Mouse (Mus musculus) heart, embryonic 14.5 days (tissue): ENCODE measurements at regions not wholly inside any gene's neighbourhood (a gene's known extent, or its start where the extent isn't known, plus 50 kb on each side); places are given as distances from the start of the nearest gene placed in this dataset.
A peak's percentile ranks its signal among the peaks of the same experiment; 100 is the strongest.
"Not testable (repeated sequence)": the region's sequence is repeated elsewhere in the genome, so short reads cannot be mapped to it uniquely, and the experiment has no call there.

Experiments used
- ATAC-seq: fragments of 200-750 bp; cut with Nextera tagmentation; 2 replicates; pipeline ENCODE4 v1.8.0; 2017; ENCODE audit warnings: low read depth, moderate TSS enrichment; ENCODE audit not compliant: insufficient number of reproducible peaks, insufficient read depth, low FRiP score
- H3K27ac ChIP-seq, 2 experiments: fragments of 200-500 bp in 1 of 2; fragments of 300-500 bp in 1 of 2; sonication (generic) in 1 of 2; replicated peaks in 1 of 2; 2 replicates each; pipeline ENCODE4 v1.5.1; 2012 to 2014; ENCODE audit warnings: low read depth in 2 of 2, low read length in 2 of 2, control low read depth in 1 of 2, mild to moderate bottlenecking in 1 of 2, mixed read lengths in 1 of 2; ENCODE audit not compliant: control insufficient read depth in 1 of 2, insufficient read depth in 1 of 2
- H3K27me3 ChIP-seq: fragments of 300-500 bp; sonication (generic); 2 replicates; pipeline ENCODE4 v1.6.1; 2014; ENCODE audit warnings: mild to moderate bottlenecking, low read length, control low read depth; ENCODE audit not compliant: control insufficient read depth, insufficient read depth
- H3K36me3 ChIP-seq: fragments of 300-500 bp; sonication (generic); 2 replicates; pipeline ENCODE4 v1.6.1; 2014; ENCODE audit warnings: mild to moderate bottlenecking, control low read depth, low read length, mixed read lengths; ENCODE audit not compliant: control insufficient read depth, insufficient read depth
- H3K4me1 ChIP-seq, 2 experiments: fragments of 200-500 bp in 1 of 2; fragments of 300-500 bp in 1 of 2; sonication (generic) in 1 of 2; 2 replicates each; pipeline ENCODE4 v1.6.1; 2012 to 2014; ENCODE audit warnings: low read length in 2 of 2, control low read depth in 1 of 2, mixed read lengths in 1 of 2; ENCODE audit not compliant: control insufficient read depth in 2 of 2, insufficient read depth in 2 of 2
- H3K4me2 ChIP-seq: fragments of 300-500 bp; sonication (generic); 2 replicates; pipeline ENCODE4 v1.6.1; 2014; ENCODE audit warnings: mild to moderate bottlenecking, low read length
- H3K4me3 ChIP-seq, 2 experiments: fragments of 200-500 bp in 1 of 2; fragments of 300-500 bp in 1 of 2; sonication (generic) in 1 of 2; 2 replicates each; pipeline ENCODE4 v1.5.1; 2012 to 2014; ENCODE audit warnings: low read length in 2 of 2, mild to moderate bottlenecking in 2 of 2, control low read depth in 1 of 2, low read depth in 1 of 2, moderate library complexity in 1 of 2; ENCODE audit not compliant: control insufficient read depth in 1 of 2, insufficient read depth in 1 of 2
- H3K9ac ChIP-seq: fragments of 300-500 bp; sonication (generic); 2 replicates; pipeline ENCODE4 v1.6.1; 2014; ENCODE audit warnings: mild to moderate bottlenecking, low read length
- H3K9me3 ChIP-seq: fragments of 300-500 bp; sonication (generic); 2 replicates; pipeline ENCODE4 v1.6.1; 2016; ENCODE audit warnings: low read length, control low read depth; ENCODE audit not compliant: control insufficient read depth
- WGBS: fragments of 180-500 bp; shearing (Covaris S2); extraction: QIAGEN DNeasy Blood & Tissue Kit; methylation state at CpG from one replicate; pipeline ENCODE4 v1.1.7; 2014; 5-methylcytosine and 5-hydroxymethylcytosine counted together

DNA sequence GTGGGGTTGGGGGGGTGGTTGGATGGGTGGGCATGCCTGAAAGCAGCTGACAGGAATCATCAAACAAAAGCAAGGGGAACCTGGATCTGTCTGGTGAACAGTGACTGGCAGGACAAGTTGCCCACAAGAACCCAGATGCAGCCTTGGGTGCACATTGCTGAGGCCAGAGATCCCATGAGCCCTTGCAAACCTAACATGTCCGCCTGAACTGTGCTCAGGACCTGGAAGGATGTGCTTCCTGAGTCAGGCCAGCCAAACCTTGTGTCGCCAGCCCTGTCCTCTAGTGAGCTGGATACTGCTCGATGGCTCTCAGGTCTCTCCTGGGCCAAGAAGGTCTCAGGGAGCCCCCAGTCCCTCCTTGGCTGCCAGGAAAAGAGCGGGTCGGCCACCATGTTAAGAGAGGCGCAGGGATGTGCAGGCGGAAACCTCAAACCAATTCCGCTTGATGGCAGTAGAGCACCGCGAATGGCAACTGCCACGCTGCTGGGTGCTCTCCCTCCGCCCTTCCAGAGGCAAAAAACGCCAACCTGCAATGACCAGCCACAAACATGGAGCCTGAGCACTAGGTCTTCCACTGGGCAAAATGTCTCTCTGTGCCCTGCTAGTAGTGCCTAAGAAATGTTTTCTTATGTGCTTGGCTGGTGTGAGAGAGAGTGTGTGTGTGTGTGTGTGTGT, 140.2 kb downstream of the Pls3 start:
- 71% methylated on average over 10 of the region's 13 CpGs for WGBS
- H3K4me3 ChIP-seq, ATAC-seq: not testable (repeated sequence)

DNA sequence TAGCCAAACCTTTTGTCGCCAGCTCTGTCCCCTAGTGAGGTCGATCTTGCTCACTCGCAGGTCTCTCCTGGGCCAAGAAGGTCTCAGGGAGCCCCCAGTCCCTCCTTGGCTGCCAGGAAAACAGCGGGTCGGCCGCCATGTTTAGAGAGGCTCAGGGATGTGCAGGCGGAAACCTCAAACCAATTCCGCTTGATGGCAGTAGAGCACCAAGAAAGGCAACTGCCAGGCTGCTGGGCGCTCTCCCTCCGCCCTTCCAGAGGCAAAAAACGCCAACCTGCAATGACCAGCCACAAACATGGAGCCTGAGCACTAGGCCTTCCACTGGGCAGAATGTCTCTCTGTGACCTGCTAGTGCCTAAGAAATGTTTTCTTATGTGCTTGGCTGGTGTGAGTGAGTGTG, 141.3 kb downstream of the Pls3 start:
- H3K9me3 ChIP-seq, H3K4me2 ChIP-seq, ATAC-seq, H3K27me3 ChIP-seq, H3K36me3 ChIP-seq, H3K9ac ChIP-seq, H3K27ac ChIP-seq, H3K4me3 ChIP-seq, H3K4me1 ChIP-seq: not testable (repeated sequence)
- WGBS, result 58% methylated on average over 11 of the region's 11 CpGs

More for the DNA sequence above, 140.2 kb downstream of the Pls3 start:
- not testable (repeated sequence) for H3K4me1 ChIP-seq, H3K27me3 ChIP-seq, H3K36me3 ChIP-seq, H3K27ac ChIP-seq, H3K9me3 ChIP-seq, H3K4me2 ChIP-seq, H3K9ac ChIP-seq

DNA sequence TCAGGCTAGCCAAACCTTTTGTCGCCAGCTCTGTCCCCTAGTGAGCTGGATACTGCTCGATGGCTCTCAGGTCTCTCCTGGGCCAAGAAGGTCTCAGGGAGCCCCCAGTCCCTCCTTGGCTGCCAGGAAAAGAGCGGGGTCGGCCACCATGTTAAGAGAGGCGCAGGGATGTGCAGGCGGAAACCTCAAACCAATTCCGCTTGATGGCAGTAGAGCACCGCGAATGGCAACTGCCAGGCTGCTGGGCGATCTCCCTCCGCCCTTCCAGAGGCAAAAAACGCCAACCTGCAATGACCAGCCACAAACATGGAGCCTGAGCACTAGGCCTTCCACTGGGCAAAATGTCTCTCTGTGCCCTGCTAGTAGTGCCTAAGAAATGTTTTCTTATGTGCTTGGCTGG, 145.2 kb downstream of the Pls3 start:
- ATAC-seq, H3K27me3 ChIP-seq: not testable (repeated sequence)
- 38% methylated on average over 7 of the region's 12 CpGs for whole genome bisulfite sequencing

DNA sequence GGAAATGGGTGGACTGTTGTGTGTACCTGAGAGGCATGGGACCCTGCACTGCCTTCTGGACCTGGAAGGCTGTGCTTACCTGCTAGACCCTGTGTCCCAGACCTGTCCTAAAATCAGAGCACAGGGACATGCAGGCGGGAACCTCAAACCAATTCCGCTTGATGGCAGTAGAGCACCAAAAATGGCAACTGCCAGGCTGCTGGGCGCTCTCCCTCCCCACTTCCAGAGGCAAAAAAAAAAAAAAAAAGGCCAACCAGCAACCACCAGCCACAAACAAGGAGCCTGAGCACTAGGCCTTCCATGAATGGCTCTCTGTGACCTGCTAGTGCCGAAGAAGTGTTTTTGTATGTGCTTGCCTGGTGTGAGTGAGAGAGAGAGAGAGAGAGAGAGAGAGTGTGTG, 146.5 kb downstream of the Pls3 start:
- no peaks in the 10 kb centered on the region for H3K27me3 ChIP-seq
- ATAC-seq, result no peak
- WGBS, result 69% methylated on average over 4 of the region's 4 CpGs

More for the DNA sequence above, 145.2 kb downstream of the Pls3 start:
- not testable (repeated sequence) for H3K27ac ChIP-seq, H3K36me3 ChIP-seq, H3K9me3 ChIP-seq, H3K9ac ChIP-seq, H3K4me3 ChIP-seq, H3K4me2 ChIP-seq, H3K4me1 ChIP-seq

DNA sequence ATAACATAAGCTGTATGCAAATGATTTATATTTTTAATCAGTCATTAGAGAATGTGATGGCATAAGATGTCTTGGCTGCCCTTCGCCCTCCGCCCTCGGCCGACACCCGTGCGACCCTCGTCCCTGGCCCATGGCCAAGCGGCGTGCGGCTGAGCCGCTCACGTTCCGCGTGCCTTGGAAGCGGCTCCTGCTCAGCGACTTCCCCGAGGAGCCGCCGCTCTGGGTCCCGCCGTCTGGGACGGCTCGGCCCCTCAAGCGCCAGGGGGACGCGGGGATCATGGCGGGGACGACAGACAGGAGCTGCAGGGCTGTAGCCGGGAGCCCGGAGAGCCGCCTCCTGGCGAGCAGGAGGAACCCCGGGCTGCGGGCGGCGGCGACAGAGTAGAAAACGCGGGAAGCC, 145.5 kb upstream of the Rab39b start:
- H3K9ac ChIP-seq, ATAC-seq, H3K9me3 ChIP-seq, H3K36me3 ChIP-seq, H3K4me1 ChIP-seq, H3K4me2 ChIP-seq, H3K27ac ChIP-seq, H3K27me3 ChIP-seq, H3K4me3 ChIP-seq: not testable (repeated sequence)
- WGBS, result 56% methylated on average over 31 of the region's 39 CpGs

More for the DNA sequence above, 146.5 kb downstream of the Pls3 start:
- H3K9ac ChIP-seq, result no peak overlapping the region
- no peaks in the 10 kb centered on the region for H3K9me3 ChIP-seq
- H3K4me1 ChIP-seq, result no peaks in the 10 kb centered on the region
- H3K27ac ChIP-seq, result no peak overlapping the region
- H3K4me3 ChIP-seq, result no peak overlapping the region
- no peak overlapping the region for H3K4me2 ChIP-seq
- peaks cover 5% of the 10 kb centered on the region for H3K36me3 ChIP-seq

DNA sequence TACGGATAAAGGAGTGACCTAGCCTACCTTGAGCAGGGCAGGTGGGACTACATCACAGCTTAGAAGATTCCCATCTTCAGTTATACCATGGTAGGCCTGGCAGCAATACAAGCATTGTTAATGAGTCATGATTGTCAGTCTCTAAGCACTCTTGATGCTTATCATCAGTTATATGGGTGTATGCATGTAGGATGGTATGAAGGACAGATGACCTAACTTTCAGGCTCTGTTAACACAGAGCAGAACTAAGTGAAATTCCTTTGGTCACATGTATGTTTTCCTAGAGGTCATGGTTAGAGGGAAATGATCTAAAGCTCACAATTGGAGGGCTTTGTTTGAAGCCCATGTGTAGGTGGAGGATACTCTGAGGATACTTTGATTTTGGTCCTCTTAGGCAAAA, 121.9 kb upstream of the Rab39b start:
- ATAC-seq, result 0 out of 2 replicates have a peak, but pooled peaks have one; percentile 26
- H3K27me3 ChIP-seq, result no peaks in the 10 kb centered on the region
- 17% methylated on average over 1 of the region's 1 CpGs for WGBS

DNA sequence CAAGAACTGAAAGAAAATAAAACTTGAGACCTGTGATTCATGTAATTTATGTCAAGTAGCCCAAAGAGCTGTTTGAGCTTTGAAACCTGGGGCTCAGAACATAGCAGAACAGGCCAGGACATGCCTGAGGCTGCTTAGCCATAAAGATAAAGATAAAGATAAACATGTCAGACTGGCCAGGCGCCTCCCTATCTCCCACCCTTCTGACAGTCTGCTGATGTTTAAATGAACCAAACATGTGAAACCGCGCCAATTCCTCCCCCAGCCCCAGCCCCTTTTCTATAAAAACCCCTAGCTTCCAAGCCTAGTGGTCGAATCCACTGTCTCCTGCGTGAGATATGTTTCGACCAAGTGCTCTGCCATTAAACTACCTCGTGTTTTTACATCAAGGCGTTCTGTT, 97.2 kb upstream of the Rab39b start:
- WGBS, result 92% methylated on average over 8 of the region's 8 CpGs
- not testable (repeated sequence) for ATAC-seq, H3K4me1 ChIP-seq, H3K9ac ChIP-seq, H3K27ac ChIP-seq, H3K36me3 ChIP-seq, H3K27me3 ChIP-seq, H3K9me3 ChIP-seq, H3K4me3 ChIP-seq, H3K4me2 ChIP-seq

More for the DNA sequence above, 121.9 kb upstream of the Rab39b start:
- H3K4me3 ChIP-seq, result no peak overlapping the region
- no peaks in the 10 kb centered on the region for H3K36me3 ChIP-seq
- no peaks in the 10 kb centered on the region for H3K4me1 ChIP-seq
- no peak overlapping the region for H3K9ac ChIP-seq
- H3K4me2 ChIP-seq, result no peak overlapping the region
- H3K9me3 ChIP-seq, result peaks cover 8% of the 10 kb centered on the region; the same call in 1 of the 2 replicates
- H3K27ac ChIP-seq, result no peak overlapping the region
